Mouse (Mus musculus) thymus, postnatal 14 days (tissue): ENCODE measurements around the gene Cdkl4.

ENCODE experiments used
- DNase-seq: peaks from one replicate; pipeline ENCODE4 v3.0.0; 2021

The Cdkl4 gene

GRCm38 (mm10) chr17:80513766-80514165 lies 63.8 kb downstream of the Cdkl4 start:
- no peak for DNase-seq

GRCm38 (mm10) chr17:80510459-80510855 lies 67.2 kb downstream of the Cdkl4 start:
- DNase-seq: no peak

DNA sequence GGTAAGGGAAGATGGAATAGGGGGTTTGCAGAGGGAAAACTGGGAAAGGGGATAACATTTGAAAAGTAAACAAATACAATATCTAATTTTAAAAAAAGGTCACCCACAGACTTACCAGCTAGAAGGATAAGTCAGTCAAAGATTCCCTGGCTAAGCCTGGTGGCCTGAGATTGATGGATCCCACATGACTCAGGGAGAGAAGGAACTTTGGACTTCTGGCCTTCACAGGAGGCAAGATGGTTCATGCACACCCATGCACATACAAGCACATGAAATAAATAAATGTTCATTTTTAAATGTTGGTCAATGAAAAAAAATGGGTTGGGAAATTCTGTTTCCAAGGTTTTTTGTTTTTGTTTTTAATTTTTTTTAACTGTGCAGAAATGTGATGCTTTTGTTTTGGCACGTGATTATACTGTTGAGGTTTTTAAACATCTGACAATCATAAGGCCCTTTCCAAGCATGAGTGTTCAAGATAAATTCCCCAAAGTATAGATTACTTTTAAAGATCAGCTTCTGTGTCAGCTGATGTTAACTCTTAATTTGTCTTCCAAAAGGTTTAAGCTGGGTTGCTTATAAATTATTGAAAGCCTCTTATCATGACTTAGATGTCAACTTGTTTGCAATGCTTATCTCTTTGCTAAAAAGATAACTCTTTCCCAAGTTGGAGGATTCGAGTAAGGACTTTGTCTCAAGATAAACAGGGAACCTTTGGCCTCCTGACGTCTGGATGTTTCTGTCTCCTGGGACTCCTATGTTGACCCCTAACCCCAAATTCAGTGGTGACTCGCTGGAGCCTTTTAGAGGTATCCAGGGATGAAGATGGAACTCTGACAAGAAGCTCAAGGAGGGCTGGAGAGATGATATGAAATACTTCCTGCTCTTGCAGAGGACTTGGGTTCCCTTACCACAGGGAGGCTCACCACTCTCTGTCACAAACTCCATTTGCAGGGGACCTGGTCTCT lies 67.8 kb downstream of the Cdkl4 start:
- DNase-seq: no peak

DNA sequence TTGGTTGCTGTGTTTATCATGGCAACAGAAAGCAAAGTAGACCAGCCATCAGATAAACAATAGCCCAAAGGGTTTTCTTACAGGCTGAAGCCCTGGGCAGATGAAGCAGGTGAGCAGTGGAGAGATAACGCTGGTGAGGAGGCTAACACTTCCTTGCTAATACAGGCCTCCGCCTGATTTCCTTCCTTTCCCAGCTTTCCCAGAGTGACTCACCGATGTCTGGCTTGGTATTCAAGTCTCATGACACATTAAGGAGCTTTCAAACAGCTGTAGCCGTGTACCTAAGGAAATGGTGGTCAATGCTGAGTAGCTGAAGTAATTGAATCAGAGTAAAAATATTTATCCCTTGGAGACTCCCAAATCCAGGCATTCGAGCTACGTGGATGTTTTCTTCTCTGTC lies 71.8 kb downstream of the Cdkl4 start:
- no peak for DNase-seq

GRCm38 (mm10) chr17:80505342-80505741 lies 72.3 kb downstream of the Cdkl4 start:
- no peak for DNase-seq

DNA sequence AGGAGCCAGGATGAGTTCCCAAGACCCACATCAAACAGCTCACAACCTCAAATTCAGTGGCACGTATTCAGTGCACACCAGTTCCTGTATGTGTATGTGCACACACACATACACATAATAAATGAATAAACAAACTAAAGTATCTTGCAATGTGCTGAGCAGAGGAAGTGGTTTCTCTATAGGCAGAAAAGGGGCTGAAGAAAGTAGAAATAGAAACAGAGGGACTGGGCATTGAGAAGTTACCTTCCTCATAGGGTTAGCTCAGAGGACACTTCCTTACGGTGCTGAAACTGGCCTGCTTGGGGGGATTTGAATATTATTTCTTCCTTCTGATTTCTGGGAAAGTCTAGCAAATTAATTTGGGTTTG lies 75.8 kb downstream of the Cdkl4 start:
- no peak for DNase-seq

GRCm38 (mm10) chr17:80501037-80501804 lies 76.4 kb downstream of the Cdkl4 start:
- DNase-seq: no peak

- DNase-seq: no peak
Measured at GRCm38 (mm10) chr17:80500025-80500424, 77.6 kb downstream of the Cdkl4 start.

DNA sequence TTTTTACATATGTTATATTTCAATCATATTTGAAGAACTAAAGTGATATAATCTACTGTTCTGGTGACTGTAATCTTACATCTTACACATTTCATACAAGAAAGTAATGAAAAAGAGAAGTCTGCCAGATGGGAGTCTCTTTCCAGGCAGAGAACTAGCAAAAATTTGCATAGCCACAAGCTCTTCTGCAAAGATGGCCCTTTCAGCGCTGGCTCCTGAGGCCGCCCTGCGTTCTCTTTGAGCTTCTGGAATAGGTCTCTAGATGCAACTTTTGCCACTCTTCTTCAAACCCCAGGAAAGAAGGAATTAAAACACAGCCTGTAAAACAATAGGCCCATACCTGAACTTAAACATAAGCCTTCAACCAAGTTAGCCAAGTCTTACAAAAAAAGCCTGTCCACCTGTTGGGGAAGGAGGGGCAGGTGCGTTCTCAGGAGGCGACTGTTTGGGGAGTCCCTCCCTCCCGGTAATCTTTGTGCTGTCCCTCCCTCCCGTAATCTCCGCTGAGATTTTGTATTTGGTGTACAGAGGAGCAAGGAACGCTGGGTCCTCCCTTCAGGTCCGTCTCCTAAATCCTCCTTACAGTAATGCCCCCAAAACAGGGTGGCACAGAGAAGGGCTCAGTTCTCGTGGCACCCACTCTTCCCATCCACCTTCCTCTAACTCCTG lies 78.9 kb downstream of the Cdkl4 start:
- DNase-seq: no peak

DNA sequence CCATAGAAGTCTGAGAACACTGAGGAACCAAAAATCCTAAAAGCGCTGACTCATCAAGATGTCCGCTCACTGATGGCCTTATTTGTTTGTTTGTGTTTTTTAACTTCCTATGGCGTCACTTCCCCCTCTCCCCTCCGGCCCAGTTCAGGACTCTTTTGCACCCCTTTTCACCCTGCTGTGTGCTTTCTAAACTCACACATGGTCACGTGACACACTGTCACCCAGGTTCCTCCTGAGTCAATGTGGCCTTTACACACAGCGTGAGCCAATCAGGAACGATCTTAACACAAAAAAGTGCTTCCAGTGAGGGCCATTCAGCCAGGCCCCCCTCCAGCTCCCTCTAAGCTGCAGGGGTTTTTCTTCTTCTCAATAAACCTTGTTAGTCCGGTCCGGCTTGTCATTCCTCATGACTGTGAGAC lies 80.4 kb downstream of the Cdkl4 start:
- no peak for DNase-seq

DNA sequence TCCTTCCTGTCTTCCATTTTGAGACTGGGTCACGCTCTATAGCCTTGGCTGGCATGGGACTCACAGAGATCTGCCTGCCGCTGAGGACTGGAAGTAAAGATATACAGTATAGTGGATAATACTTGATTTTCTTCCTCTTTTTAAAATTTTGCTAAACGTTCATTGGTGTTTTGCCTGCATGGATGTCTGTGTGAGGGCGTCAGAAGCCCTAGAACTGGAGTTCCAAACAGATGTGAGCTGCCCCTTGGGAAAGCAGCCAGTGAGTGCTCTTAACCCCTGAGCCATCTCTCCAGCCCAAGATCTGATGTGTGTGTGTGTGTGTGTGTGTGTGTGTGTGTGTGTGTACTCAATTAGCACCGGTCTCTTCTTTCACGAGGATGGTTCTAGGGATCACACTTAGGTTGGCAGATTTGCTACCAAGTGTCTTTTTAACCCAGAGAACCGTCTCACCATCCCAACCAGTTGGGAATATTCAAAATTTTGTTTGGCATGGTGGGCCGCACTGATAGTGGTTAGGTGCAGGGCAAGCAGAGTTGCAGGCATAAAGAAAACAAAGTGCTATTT lies 80.9 kb downstream of the Cdkl4 start:
- DNase-seq: no peak

DNA sequence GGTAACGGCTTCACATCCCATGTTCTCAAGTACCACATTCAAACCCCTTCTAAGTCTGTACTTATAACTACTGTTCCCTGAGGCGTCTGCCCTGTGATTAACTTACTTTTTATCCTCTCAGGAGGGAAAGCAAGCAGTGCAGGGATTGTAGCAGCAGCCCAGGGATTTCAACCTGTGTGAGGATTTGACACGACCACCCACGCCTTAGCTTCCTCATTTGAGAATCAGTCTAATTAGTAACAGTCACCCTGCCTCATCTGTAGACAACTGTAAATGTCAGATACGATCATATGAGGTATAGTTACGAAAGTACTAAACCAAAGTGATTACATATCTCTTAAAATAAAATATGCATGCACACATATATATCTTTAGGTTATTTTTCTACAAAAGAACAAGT lies 81.4 kb downstream of the Cdkl4 start:
- DNase-seq: no peak

- no peak for DNase-seq
Measured at GRCm38 (mm10) chr17:80493891-80494290, 83.7 kb downstream of the Cdkl4 start.

DNA sequence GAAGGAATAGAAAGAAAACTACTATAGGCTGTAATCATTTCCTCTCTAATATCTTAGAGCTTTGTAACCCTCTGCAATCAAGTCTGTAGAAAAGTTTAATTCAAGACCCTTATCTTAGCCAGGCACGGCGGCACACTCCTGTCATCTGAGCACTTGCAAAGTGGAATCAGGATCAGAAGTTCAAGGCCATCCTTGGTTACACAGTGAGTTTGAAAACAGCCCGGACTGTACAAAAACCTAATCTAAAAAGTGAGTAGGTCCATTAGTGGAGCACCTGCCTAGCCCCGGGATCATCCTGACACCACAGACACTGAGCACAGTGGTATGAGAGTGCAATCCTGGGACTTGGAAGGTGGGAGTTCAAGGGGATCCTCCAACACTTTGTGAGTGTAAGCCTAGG lies 84.8 kb downstream of the Cdkl4 start:
- no peak for DNase-seq

DNA sequence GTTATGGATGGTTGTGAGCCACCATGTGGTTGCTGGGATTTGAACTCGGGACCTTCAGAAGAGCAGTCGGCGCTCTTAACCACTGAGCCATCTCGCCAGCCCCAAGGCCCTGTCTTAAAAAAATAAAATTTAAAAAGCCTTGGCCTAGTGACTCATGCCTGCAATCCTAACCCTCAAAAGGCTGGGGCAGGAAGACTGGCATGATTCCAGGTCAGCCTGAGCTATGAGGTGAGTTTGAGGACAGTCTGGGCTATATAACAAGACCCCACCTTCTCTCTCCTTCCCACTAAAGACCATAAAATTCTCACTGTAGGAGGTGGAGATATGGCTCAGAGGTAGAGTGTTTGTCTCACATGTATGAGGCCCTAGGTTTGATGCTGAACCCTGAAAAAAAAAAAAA lies 85.3 kb downstream of the Cdkl4 start:
- DNase-seq: no peak

DNA sequence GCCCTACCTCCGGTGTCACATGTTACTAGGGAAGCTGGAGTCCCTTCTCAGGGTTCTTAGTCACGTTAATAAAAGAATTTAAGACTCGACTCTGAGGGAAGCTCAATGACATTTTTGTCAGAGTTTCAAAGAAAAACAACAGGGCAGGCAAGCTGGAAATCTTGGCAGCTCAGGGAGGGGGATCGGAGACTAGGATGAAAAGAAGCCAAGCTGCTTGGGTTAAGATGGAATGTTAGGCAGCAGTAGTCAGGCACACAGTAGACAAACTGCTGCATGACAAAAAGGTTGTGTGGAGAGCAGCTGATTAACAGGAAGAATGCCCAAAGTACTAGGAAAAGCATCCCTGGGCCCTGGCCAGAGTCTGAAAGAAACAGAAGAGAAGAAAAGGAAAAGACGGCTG lies 87.4 kb downstream of the Cdkl4 start:
- DNase-seq: no peak

- no peak for DNase-seq
Measured at GRCm38 (mm10) chr17:80488918-80489317, 88.7 kb downstream of the Cdkl4 start.

GRCm38 (mm10) chr17:80485160-80485559 lies 92.5 kb downstream of the Cdkl4 start:
- DNase-seq: no peak

DNA sequence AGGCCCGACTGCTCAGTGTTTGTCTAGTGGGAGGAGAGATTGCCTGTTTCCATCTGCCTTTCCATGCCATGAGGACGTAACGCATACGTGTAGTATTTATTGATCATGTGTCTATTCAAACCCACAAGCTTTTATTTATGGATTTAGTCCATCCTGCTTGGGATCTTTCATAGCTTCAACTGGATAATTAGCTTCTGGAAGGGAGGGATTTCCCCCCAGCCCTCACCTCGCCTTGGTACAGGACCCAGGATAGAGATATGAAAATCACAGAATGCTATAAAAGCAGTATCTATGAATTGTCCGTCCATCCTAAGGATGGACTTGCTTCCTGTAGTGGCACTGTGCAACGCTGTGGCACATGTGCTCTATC lies 96.8 kb downstream of the Cdkl4 start:
- DNase-seq: no peak

DNA sequence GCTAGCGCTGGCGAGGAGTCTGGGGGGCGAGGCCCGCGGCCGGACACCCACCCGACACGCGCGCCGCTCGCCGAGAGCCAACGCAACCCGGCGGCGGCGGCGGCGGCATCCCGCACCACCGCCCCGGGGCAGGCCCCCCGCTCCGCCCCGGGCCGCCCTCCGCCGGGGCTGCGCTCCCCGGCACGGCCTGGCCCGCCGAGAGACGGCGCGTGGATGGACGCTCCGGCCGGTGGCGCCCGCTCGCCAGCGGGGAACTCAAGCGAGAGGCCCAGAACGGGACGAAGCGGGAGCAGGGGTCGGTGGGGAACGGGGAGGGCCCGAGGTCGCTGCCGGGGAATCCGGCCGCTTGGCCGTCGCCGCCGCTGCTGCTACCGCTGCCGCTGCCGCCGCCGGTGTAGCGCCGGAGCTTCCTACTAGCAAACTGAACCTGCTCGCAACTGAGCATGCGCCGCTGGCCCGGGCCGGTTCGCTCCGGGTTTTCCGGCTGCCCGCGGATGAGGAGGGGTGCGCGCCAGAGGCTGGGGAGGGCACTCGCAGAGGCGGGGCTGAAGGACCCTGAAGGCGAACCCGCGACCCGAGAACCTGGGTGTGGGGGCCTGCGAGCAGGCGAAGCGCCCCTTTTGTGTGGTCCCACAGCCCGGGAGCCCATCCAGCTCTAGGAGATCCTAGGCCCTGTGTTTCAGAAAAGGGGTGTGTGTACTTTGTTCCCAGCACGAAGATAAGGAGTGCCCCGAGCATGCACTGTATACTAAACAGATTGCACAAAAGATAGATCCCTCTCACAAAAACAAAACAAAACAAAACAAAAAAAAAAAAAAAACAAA lies 97.4 kb downstream of the Cdkl4 start, which contains the start of gene Sos1:
TSS of gene Sos1 (minus strand) at position 423 of the 824 bp plus-strand sequence.
- peak; percentile 99 for DNase-seq

- DNase-seq: peak; percentile 76
Measured at GRCm38 (mm10) chr17:80479295-80480030, 98.2 kb downstream of the Cdkl4 start.
